Mouse (Mus musculus) intestine, embryonic 15.5 days (tissue): ENCODE measurements at regions not wholly inside any gene's neighbourhood (a gene's known extent, or its start where the extent isn't known, plus 50 kb on each side); places are given as distances from the start of the nearest gene placed in this dataset.

Source experiments
- ATAC-seq: fragments of 200-750 bp; cut with Nextera tagmentation; 2 replicates; pipeline ENCODE4 v1.8.0; 2017; ENCODE audit warnings: moderate TSS enrichment, moderate library complexity
- H3K27ac ChIP-seq: fragments of 300-500 bp; sonication (generic); 2 replicates; pipeline ENCODE4 v1.5.1; 2015; ENCODE audit warnings: mild to moderate bottlenecking, inconsistent platforms
- H3K27me3 ChIP-seq: fragments of 300-500 bp; sonication (generic); replicated peaks from 2 replicates; pipeline ENCODE4 v1.6.1; 2015; ENCODE audit warnings: inconsistent platforms
- H3K36me3 ChIP-seq: fragments of 300-500 bp; sonication (generic); 2 replicates; pipeline ENCODE4 v1.6.1; 2015; ENCODE audit warnings: inconsistent platforms
- H3K4me1 ChIP-seq: fragments of 300-500 bp; sonication (generic); replicated peaks from 2 replicates; pipeline ENCODE4 v1.6.1; 2015; ENCODE audit warnings: inconsistent platforms
- H3K4me2 ChIP-seq: fragments of 300-500 bp; sonication (generic); replicated peaks from 2 replicates; pipeline ENCODE4 v1.6.1; 2015; ENCODE audit warnings: mild to moderate bottlenecking, inconsistent platforms
- H3K4me3 ChIP-seq: fragments of 300-500 bp; sonication (generic); replicated peaks from 2 replicates; pipeline ENCODE4 v1.5.1; 2015; ENCODE audit warnings: inconsistent platforms
- H3K9ac ChIP-seq: fragments of 300-500 bp; sonication (generic); 2 replicates; pipeline ENCODE4 v1.6.1; 2015; ENCODE audit warnings: inconsistent platforms
- H3K9me3 ChIP-seq: fragments of 300-500 bp; sonication (generic); 2 replicates; pipeline ENCODE4 v1.6.1; 2016; ENCODE audit warnings: inconsistent platforms
- WGBS: fragments of 180-500 bp; shearing (Covaris S2); methylation state at CpG from one replicate; pipeline ENCODE4 v1.1.7; 2015; 5-methylcytosine and 5-hydroxymethylcytosine counted together

DNA sequence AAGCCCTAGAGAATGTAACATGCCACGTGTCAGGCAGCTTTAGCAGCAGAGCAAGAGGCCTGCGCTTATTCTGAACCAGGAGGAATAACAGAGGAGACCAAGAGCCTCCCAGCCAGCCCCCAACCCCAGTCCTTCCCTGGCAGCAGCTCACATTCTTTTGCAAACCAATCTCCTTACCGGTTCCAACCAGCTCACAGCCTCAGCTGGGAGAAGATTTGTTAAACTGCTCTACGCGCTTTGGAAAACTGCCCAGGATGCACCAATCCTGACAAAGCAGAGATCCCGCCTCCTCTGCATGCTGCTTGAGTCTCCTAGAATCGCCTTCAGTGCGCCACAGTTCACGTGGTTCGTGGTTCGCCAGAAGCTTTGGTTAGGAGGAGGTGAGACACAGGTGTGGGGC lies 51.8 kb downstream of the Gm9376 start:
- ATAC-seq, result peak; percentile 43; the same call in 1 of the 2 replicates
- H3K9me3 ChIP-seq, result no peaks in the 10 kb centered on the region
- H3K4me1 ChIP-seq, result no peaks in the 10 kb centered on the region
- WGBS, result 44% methylated on average over 11 of the region's 11 CpGs
- no peak overlapping the region for H3K27ac ChIP-seq
- H3K4me2 ChIP-seq, result no peak overlapping the region
- H3K27me3 ChIP-seq, result peaks cover 11% of the 10 kb centered on the region; the same call in 1 of the 2 replicates
- no peak overlapping the region for H3K4me3 ChIP-seq
- H3K9ac ChIP-seq, result no peak overlapping the region
- H3K36me3 ChIP-seq, result no peaks in the 10 kb centered on the region

DNA sequence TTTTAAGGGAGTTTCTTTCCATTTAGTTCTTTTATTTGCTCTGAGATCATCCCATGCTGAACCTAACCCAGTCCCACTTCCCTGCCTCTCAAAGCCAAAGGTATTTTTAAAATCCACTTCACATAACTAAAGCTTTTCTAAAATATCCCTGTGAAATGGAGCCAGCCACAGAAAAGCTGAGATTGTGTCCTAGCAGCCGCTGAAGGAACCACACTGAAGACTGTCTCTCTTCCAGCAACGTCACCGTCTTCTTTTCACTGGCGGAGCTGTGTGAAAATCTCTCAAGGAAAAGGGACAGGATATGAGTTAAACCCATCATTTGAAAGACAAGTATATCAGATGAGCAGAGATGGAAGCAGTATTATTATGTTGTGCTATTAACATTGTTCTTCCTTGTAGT lies 53.3 kb downstream of the Gm9376 start:
- no peak overlapping the region for H3K27ac ChIP-seq
- H3K4me3 ChIP-seq, result no peak overlapping the region
- no peak overlapping the region for H3K9ac ChIP-seq
- H3K36me3 ChIP-seq, result no peaks in the 10 kb centered on the region
- no peak for ATAC-seq
- no peaks in the 10 kb centered on the region for H3K4me1 ChIP-seq
- H3K27me3 ChIP-seq, result peaks cover 11% of the 10 kb centered on the region; the same call in 1 of the 2 replicates
- no peak overlapping the region for H3K4me2 ChIP-seq
- WGBS, result 89% methylated on average over 4 of the region's 4 CpGs
- no peaks in the 10 kb centered on the region for H3K9me3 ChIP-seq

DNA sequence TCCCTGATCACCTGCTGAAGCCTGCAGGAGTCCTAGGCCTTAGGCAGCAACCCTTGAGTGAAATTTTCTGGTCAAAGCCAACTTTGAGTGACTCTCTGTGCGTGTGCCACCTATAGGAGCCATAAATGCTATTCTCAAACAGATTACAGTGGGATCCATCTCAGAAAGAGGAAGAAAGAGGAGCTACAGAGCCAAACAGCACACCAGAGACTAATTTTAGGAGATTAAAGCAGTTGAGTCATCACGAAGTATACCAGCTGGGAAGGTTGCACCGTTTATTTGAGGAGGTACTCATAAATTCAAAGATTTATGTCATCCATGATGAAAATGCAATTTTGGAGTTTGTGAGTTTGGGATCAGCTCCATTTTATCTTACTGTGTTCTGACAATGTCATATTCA lies 54.3 kb downstream of the Gm9376 start:
- H3K27ac ChIP-seq, result no peak overlapping the region
- ATAC-seq, result no peak
- H3K4me1 ChIP-seq, result no peaks in the 10 kb centered on the region
- peaks cover 11% of the 10 kb centered on the region; the same call in 1 of the 2 replicates for H3K27me3 ChIP-seq
- no peak overlapping the region for H3K9ac ChIP-seq
- H3K36me3 ChIP-seq, result no peaks in the 10 kb centered on the region
- no peaks in the 10 kb centered on the region for H3K9me3 ChIP-seq
- H3K4me3 ChIP-seq, result no peak overlapping the region
- H3K4me2 ChIP-seq, result no peak overlapping the region
- 68% methylated on average over 3 of the region's 3 CpGs for WGBS

DNA sequence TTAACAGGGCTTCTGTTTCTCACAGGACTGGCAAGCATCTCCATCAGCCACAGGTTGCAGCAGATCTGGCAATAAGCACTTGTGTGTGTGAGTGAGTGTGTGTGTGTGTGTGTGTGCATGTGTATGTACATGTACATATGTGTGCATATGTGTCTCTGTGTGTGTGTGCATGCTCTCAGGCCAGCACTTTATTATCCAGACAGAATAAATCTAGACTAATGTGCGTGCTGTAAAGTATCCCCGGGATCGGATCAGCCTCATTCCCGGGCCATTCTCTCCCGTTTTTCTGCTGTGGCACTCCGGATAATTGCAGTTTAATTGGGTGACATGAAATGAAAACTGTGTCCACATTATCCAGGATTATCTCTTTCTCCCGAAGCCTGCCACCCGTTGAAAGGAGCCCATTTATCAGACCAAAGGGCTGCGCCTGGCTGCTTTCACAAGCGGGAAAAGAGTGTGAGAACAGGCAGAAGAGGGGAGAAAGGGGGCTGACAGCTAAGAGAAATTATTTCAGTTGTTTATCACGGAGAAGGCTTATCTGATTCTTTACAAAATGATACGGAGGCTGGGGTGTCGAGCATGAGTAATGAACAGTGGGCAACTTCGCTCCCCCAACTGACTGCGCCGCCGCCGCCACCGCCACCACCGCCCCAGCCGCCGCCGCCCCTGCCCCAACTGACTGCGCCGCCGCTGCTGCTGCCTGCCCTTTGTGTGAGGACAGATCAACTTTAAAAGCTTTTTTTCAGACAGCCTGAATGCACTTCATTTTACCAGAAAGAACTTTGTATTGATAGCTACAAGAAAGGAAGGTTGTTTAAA lies 55.5 kb downstream of the Gm9376 start:
- H3K27ac ChIP-seq, result no peak overlapping the region
- peaks cover 11% of the 10 kb centered on the region; the same call in 1 of the 2 replicates for H3K27me3 ChIP-seq
- no peaks in the 10 kb centered on the region for H3K36me3 ChIP-seq
- no peaks in the 10 kb centered on the region for H3K4me1 ChIP-seq
- ATAC-seq, result no peak
- no peaks in the 10 kb centered on the region for H3K9me3 ChIP-seq
- peak overlapping the region; percentile 54 for H3K4me2 ChIP-seq
- WGBS, result 18% methylated on average over 26 of the region's 26 CpGs
- H3K4me3 ChIP-seq, result peak overlapping the region; percentile 19
- H3K9ac ChIP-seq, result no peak overlapping the region

DNA sequence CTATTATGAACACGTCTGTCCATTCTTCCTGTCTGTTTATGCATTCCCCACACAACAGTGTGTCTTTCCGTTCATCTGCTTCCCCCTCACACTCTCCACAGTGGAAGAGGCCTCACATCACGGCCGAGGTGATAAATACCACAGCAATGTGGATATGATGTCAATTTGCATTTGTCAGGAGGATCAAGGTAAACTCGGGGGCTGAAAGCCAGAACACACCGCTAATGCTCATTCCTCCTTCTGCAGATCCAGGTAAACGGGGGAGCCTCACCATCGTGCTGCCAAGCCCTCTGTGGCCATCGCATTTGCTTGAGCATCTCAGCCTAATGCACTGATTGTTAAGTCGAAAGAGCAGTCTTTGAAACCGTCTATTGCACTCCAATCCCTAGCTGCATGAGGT lies 56.1 kb downstream of the Gm9376 start:
- Histone ChIP-seq H3K4me3 (no peak overlapping the region), H3K27ac (no peak overlapping the region), H3K27me3 (peaks cover 11% of the 10 kb centered on the region; the same call in 1 of the 2 replicates), H3K4me2 (peak overlapping the region; percentile 54), H3K36me3 (no peaks in the 10 kb centered on the region), H3K4me1 (no peaks in the 10 kb centered on the region), H3K9me3 (no peaks in the 10 kb centered on the region), H3K9ac (no peak overlapping the region)
- ATAC-seq, result no peak
- WGBS, result 16% methylated on average over 11 of the region's 11 CpGs

DNA sequence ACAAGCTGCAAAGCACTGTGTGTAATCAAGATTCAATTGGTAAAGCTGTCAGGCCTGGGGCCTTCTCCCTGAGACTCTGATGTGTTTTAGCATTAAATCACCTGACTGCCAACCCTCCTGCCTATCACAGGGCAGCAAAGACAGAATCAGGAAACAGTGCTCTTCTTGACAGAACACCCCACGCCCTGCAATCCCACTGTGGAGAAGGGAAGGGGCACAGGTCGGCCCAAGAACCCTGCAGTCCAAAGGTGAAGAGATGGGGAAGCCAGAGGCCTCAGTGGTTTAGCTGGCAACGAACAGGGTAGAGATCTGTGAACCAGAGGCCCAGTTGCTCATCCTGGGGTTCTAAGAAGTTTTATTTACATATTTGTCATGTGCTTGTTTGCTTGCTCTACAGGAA lies 71.3 kb downstream of the Gm9376 start:
- no peaks in the 10 kb centered on the region for H3K36me3 ChIP-seq
- H3K27me3 ChIP-seq, result no peaks in the 10 kb centered on the region
- H3K9ac ChIP-seq, result no peak overlapping the region
- no peak overlapping the region for H3K4me2 ChIP-seq
- H3K4me1 ChIP-seq, result no peaks in the 10 kb centered on the region
- 61% methylated on average over 3 of the region's 3 CpGs for WGBS
- no peak overlapping the region for H3K4me3 ChIP-seq
- H3K9me3 ChIP-seq, result no peaks in the 10 kb centered on the region
- peak; percentile 45 for ATAC-seq
- H3K27ac ChIP-seq, result no peak overlapping the region

DNA sequence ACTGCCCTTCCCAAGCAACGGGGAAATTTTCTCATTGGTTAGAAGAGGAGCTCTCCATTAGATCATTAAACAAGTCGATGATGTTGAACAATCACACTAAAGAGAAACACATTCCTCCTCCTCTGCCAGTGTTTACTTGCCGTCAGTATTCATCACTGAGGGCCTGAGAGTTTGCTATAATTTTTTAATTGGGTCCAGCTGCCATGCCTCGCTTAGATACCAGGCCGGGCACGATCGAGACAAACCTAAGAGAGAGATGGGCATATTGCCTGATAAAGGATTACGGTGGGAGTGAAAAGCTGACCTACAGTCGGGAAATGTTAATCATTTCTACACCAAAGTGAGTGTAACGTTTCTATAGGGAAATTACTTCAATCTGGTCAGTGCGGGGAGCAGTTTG lies 96.2 kb downstream of the Gm9376 start:
- no peak overlapping the region for H3K4me2 ChIP-seq
- no peak overlapping the region for H3K9ac ChIP-seq
- no peaks in the 10 kb centered on the region for H3K4me1 ChIP-seq
- no peak for ATAC-seq
- H3K36me3 ChIP-seq, result no peaks in the 10 kb centered on the region
- H3K27ac ChIP-seq, result no peak overlapping the region
- no peaks in the 10 kb centered on the region for H3K9me3 ChIP-seq
- 54% methylated on average over 11 of the region's 11 CpGs for WGBS
- no peaks in the 10 kb centered on the region; the same call in 1 of the 2 replicates for H3K27me3 ChIP-seq
- H3K4me3 ChIP-seq, result no peak overlapping the region

DNA sequence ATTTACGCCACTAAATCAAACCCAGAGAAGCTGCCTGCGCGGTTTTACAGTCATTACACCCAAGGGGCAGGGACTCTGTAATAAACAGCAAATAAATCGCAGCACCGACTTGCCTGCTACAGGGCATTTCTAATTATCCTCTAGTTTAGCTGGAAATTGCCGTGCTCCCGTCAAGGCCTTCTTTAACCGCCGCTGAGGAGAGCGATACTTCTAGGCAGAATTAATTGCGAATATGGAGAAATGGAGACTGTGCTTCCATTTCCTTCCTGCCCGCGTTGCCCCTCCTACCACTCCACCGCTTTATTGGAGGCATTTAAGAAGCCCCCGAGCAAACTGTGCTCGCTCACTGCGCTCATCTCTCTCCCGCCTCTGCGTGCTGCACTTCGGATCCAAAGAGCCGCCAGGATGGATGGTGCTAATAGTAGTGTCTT lies 96.6 kb downstream of the Gm9376 start:
- Histone ChIP-seq H3K4me3 (no peak overlapping the region), H3K27ac (no peak overlapping the region), H3K9me3 (no peaks in the 10 kb centered on the region), H3K4me2 (0 out of 2 replicates have a peak overlapping the region, but pooled peaks have one; percentile 11), H3K4me1 (no peaks in the 10 kb centered on the region), H3K27me3 (no peaks in the 10 kb centered on the region; the same call in 1 of the 2 replicates), H3K9ac (no peak overlapping the region), H3K36me3 (no peaks in the 10 kb centered on the region)
- no peak for ATAC-seq
- WGBS, result 63% methylated on average over 21 of the region's 21 CpGs

DNA sequence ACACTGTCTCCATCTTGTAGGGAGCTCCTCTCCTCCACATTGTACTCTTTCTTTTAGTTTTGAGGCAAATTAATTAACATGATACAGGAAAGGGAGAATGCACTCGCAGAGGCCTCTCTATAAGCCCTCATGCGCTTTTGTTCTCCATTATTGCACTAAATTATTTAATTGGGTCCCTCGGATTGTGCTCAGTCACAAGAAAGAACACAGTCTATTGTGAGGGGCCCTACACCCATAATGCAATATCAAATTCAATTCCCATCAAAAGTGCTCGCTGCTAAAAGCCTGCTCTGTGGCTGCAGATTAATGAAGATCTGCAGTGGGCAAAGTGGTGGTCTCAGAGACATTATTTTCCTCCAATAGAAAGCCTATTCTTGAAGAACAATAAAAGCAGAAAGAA lies 99.8 kb downstream of the Gm9376 start:
- Histone ChIP-seq H3K27ac (no peak overlapping the region), H3K36me3 (no peaks in the 10 kb centered on the region), H3K9me3 (no peaks in the 10 kb centered on the region), H3K4me1 (peaks cover 2% of the 10 kb centered on the region; the same call in 1 of the 2 replicates), H3K27me3 (no peaks in the 10 kb centered on the region; the same call in 1 of the 2 replicates), H3K4me2 (no peak overlapping the region), H3K4me3 (no peak overlapping the region), H3K9ac (no peak overlapping the region)
- ATAC-seq, result no peak
- whole genome bisulfite sequencing, result 88% methylated on average over 4 of the region's 4 CpGs

DNA sequence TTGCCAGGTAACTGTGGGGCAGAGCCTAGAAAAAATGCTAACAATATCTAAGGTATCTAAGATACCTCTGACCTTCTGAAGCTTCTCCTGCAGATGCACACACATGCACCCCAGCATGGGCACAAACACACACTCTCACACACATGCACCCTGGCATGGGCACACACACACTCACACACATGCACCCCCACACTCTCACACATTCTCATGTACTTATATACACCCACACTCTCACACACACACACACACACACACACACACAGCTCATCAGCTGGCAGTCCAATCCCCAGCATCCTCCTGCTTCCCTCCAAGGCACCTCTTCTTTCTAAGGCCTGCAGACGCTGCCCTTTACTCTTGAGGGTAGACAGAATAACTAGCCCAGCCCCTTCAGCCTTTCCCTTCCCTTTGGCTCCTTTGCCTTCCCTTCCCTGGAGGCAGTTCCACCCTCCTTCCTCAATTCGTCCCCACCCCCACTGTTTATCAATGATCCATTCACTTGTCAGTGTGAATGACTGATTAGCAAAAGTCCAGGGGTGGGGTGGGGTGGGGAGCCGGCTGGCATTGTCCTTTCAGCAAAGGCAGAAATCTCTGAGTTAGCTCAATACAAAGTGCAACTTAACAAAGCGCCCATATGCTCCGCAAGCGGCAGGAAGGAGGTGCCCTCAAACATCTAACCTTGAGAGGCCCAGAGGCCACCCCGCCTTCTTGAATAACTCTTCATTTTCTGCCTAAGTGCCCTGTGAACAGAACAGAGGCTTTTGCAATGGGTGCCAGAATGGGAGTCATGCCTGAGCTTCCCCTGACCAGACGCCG lies 102.1 kb downstream of the Gm9376 start:
- ATAC-seq, result peak; percentile 87
- Histone ChIP-seq H3K27ac (no peak overlapping the region), H3K4me2 (peak overlapping the region; percentile 48), H3K9me3 (no peaks in the 10 kb centered on the region), H3K27me3 (no peaks in the 10 kb centered on the region; the same call in 1 of the 2 replicates), H3K9ac (no peak overlapping the region), H3K36me3 (no peaks in the 10 kb centered on the region), H3K4me3 (no peak overlapping the region), H3K4me1 (peaks cover 2% of the 10 kb centered on the region; the same call in 1 of the 2 replicates)
- WGBS, result 9% methylated on average over 9 of the region's 9 CpGs

DNA sequence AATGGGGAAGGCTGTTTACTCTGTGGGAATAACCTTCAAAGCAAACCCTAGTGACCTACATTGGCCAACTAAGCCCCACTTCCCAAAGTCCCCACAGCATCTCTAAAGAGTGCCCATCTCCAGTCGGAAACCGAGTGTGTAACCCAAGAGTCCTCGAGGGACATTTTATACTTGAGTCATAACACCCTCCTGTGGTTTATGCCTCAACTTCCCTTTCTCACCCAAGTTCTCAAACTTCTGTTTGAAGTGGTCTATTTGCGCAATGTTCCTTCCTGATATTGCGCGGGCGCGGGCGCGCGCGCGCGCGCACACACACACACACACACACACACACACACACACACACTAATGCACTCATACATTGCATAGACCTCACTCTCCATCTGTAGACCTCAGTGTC lies 104.6 kb downstream of the Gm9376 start:
- ATAC-seq, result no peak
- no peaks in the 10 kb centered on the region for H3K36me3 ChIP-seq
- no peaks in the 10 kb centered on the region for H3K9me3 ChIP-seq

DNA sequence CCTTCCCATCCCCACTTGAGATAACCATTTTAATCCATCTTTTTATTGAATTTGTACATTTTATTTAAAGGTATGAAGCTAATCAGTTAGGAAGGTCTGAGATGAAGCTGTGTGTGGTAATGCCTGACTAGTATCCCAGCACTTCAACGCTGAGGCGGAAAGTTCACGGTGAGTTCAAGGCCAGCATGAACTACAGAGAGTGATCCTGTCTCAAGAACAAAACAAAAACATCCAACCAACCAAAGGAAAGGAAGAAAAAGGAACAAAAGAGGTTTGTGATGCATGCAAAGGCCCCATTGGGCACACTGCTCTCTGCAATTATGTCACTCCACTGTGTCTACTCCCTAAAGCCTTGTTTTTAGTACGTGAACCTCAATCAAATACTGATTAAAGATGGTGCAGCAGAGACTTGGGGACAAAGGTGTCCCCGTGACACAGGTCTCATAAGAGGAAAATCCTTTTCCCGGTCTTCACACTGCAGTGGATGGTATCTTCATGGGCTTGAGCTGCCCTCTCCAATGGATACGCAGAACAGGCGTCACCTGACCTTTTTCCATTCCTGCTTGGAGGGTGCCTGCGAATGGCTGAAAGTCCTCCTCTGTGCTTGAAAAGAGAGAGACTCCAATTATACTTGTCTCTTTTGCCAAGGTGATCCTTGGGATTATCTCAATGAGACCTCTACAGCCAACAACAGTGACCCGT lies 108.2 kb downstream of the Gm9376 start:
- no peak for ATAC-seq
- Histone ChIP-seq H3K27me3 (no peaks in the 10 kb centered on the region), H3K4me3 (no peak overlapping the region), H3K4me1 (no peaks in the 10 kb centered on the region), H3K36me3 (no peaks in the 10 kb centered on the region), H3K4me2 (no peak overlapping the region), H3K9ac (no peak overlapping the region), H3K27ac (no peak overlapping the region), H3K9me3 (no peaks in the 10 kb centered on the region)
- 94% methylated on average over 10 of the region's 10 CpGs for WGBS

More for the DNA sequence above, 104.6 kb downstream of the Gm9376 start:
- Histone ChIP-seq H3K27me3 (no peaks in the 10 kb centered on the region), H3K4me1 (peaks cover 2% of the 10 kb centered on the region; the same call in 1 of the 2 replicates), H3K4me2 (no peak overlapping the region), H3K9ac (no peak overlapping the region), H3K27ac (no peak overlapping the region), H3K4me3 (no peak overlapping the region)
- WGBS, result 97% methylated on average over 15 of the region's 15 CpGs
